Mouse (Mus musculus): Measurements from ENCODE around the gene Rsph3b.
"Not testable (repeated sequence)": the region's sequence is repeated elsewhere in the genome, so short reads cannot be mapped to it uniquely, and the experiment has no call there.

GRCm38 (mm10) chr17:6959543-6960259 is 11.2 kb upstream of the Rsph3b start:
- TF ChIP-seq POLR2A (IDR thresholded peaks at IDR 0.05; ENCODE audit: low read depth, low read length); CTCF (conservative IDR thresholded peaks at IDR 0.05; ENCODE audit: insufficient read depth, insufficient read length, low read depth, low read length): not testable (repeated sequence)

Data from kidney, adult 2 months (tissue).